Mouse (Mus musculus) adrenal gland, adult 18-20 months (tissue): ENCODE results near the gene 4833420G17Rik. TPM values are rescaled to one million over a fixed set of nuclear protein-coding genes. Genes with fewer than 3 reads are reported as not detected.

Experiments used
- total RNA-seq, 2 experiments: library from RNA; stranded (reverse); gene quantifications; 1 replicate in 1 of 2; 2 replicates in 1 of 2; pipeline ENCODE4 v1.2.3; 2021

The 4833420G17Rik gene
- total RNA-seq, 2 experiments from 2014 or later: 12.4 to 17.1 TPM

Other genes with a start within 250 kb of the 4833420G17Rik start
- 100 to 1,000 TPM in 1 of 2 experiments, 10 to 100 TPM in 1; 94.4 to 141 TPM for gene Paip1, start 34.2 kb upstream of the 4833420G17Rik start, total RNA-seq
- gene Tmem267, start 25.3 kb downstream of the 4833420G17Rik start, total RNA-seq: 10 to 100 TPM; 12.3 to 13.8 TPM
- 1 to 10 TPM; 1.1 to 1.2 TPM for gene 3110070M22Rik, start 25.6 kb downstream of the 4833420G17Rik start, total RNA-seq
- under 1 TPM; 0.19 to 0.33 TPM for gene Ccl28, start 161.1 kb downstream of the 4833420G17Rik start, total RNA-seq
- gene Hmgcs1, start 227.6 kb downstream of the 4833420G17Rik start, total RNA-seq: 100 to 1,000 TPM; 226 to 399 TPM